Mouse (Mus musculus) cerebellum, postnatal 36 days (tissue): ENCODE measurements around the gene Fam169b.
"Not testable (repeated sequence)": the region's sequence is repeated elsewhere in the genome, so short reads cannot be mapped to it uniquely, and the experiment has no call there.

Experiments
- DNase-seq, 2 experiments: peaks; one replicate each; pipeline ENCODE4 v3.0.0; 2021 to 2022; ENCODE audit warnings: mixed read lengths in 2 of 2

Fam169b gene

GRCm38 (mm10) chr7:68264531-68264930, 9.1 kb upstream of the Fam169b start:
- DNase-seq, result peak in 1 of 2 experiments; percentile 6

GRCm38 (mm10) chr7:68265391-68265790, 8.2 kb upstream of the Fam169b start:
- no peak for DNase-seq

GRCm38 (mm10) chr7:68266691-68267090, 6.9 kb upstream of the Fam169b start:
- no peak for DNase-seq

- DNase-seq, result no peak
Measured at GRCm38 (mm10) chr7:68270551-68270950, 3.1 kb upstream of the Fam169b start.

GRCm38 (mm10) chr7:68271816-68272215, 1.8 kb upstream of the Fam169b start:
- no peak for DNase-seq

GRCm38 (mm10) chr7:68272607-68273006, 1.0 kb upstream of the Fam169b start:
- DNase-seq, result no peak

- DNase-seq, result no peak
Measured at GRCm38 (mm10) chr7:68274218-68274617, 579 bp downstream of the Fam169b start.

GRCm38 (mm10) chr7:68274951-68275350, 1.3 kb downstream of the Fam169b start:
- no peak for DNase-seq

GRCm38 (mm10) chr7:68275445-68275837, 1.8 kb downstream of the Fam169b start:
- not testable (repeated sequence) for DNase-seq

- no peak for DNase-seq
Measured at GRCm38 (mm10) chr7:68275838-68276731, 2.4 kb downstream of the Fam169b start.

- no peak for DNase-seq
Measured at GRCm38 (mm10) chr7:68277054-68277896, 3.6 kb downstream of the Fam169b start.

- no peak for DNase-seq
Measured at GRCm38 (mm10) chr7:68277897-68278270, 4.2 kb downstream of the Fam169b start.

- no peak for DNase-seq
Measured at GRCm38 (mm10) chr7:68278385-68278784, 4.7 kb downstream of the Fam169b start.

- no peak for DNase-seq
Measured at GRCm38 (mm10) chr7:68278908-68279307, 5.3 kb downstream of the Fam169b start.

GRCm38 (mm10) chr7:68279481-68279880, 5.8 kb downstream of the Fam169b start:
- DNase-seq, result no peak

GRCm38 (mm10) chr7:68280352-68280869, 6.8 kb downstream of the Fam169b start:
- no peak for DNase-seq

GRCm38 (mm10) chr7:68281341-68281740, 7.7 kb downstream of the Fam169b start:
- DNase-seq, result no peak

GRCm38 (mm10) chr7:68282304-68283132, 8.9 kb downstream of the Fam169b start:
- DNase-seq, result no peak

GRCm38 (mm10) chr7:68283133-68283520, 9.5 kb downstream of the Fam169b start:
- DNase-seq, result not testable (repeated sequence)

GRCm38 (mm10) chr7:68283776-68284175, 10.1 kb downstream of the Fam169b start:
- no peak for DNase-seq

GRCm38 (mm10) chr7:68285851-68286298, 12.2 kb downstream of the Fam169b start:
- no peak for DNase-seq
